Mouse (Mus musculus): ENCODE measurements around the gene Stat5a. TPM values are rescaled to one million over a fixed set of nuclear protein-coding genes. Genes with fewer than 3 reads are reported as not detected.

Stat5a gene
- polyA plus RNA-seq, 1 experiment from 2014 or later = 1.6 TPM

GRCm38 (mm10) chr11:100912401-100913155 is 53.4 kb downstream of the Stat5a start:
- Histone ChIP-seq H3K4me1 (replicated peaks) (no peaks in the 10 kb centered on the region), H3K4me3 (no peak overlapping the region), H3K9ac (no peak overlapping the region), H3K27ac (replicated peaks) (no peak overlapping the region), H3K36me3 (peaks cover 40% of the 10 kb centered on the region), H3K9me3 (peaks cover 4% of the 10 kb centered on the region; the same call in 1 of the 2 replicates), H3K27me3 (no peaks in the 10 kb centered on the region), H3K4me2 (no peak overlapping the region)
- WGBS = 92% methylated on average over 17 of the region's 17 CpGs
- ATAC-seq (ENCODE audit: low read depth) = no peak

- H3K9ac ChIP-seq = no peak overlapping the region
- peaks cover 4% of the 10 kb centered on the region; the same call in 1 of the 2 replicates for H3K9me3 ChIP-seq
- H3K27ac ChIP-seq (replicated peaks) = no peak overlapping the region
- no peaks in the 10 kb centered on the region for H3K27me3 ChIP-seq
- WGBS = 88% methylated on average over 5 of the region's 5 CpGs
- ATAC-seq (ENCODE audit: low read depth) = no peak
- no peaks in the 10 kb centered on the region for H3K4me1 ChIP-seq (replicated peaks)
- H3K36me3 ChIP-seq = peaks cover 37% of the 10 kb centered on the region
- H3K4me2 ChIP-seq = no peak overlapping the region
- H3K4me3 ChIP-seq = no peak overlapping the region
These were observed 55.3 kb downstream of the Stat5a start for GRCm38 (mm10) chr11:100914415-100914814.

GRCm38 (mm10) chr11:100915063-100915462 is 55.9 kb downstream of the Stat5a start:
- Histone ChIP-seq H3K4me1 (replicated peaks) (no peaks in the 10 kb centered on the region), H3K4me2 (no peak overlapping the region), H3K9me3 (peaks cover 4% of the 10 kb centered on the region; the same call in 1 of the 2 replicates), H3K27me3 (no peaks in the 10 kb centered on the region), H3K27ac (replicated peaks) (no peak overlapping the region), H3K36me3 (peaks cover 32% of the 10 kb centered on the region), H3K4me3 (no peak overlapping the region), H3K9ac (no peak overlapping the region)
- 96% methylated on average over 3 of the region's 3 CpGs for WGBS
- ATAC-seq (ENCODE audit: low read depth) = no peak

GRCm38 (mm10) chr11:100916432-100916971 is 57.4 kb downstream of the Stat5a start:
- Histone ChIP-seq H3K27me3 (no peaks in the 10 kb centered on the region), H3K4me3 (no peak overlapping the region), H3K27ac (replicated peaks) (no peak overlapping the region), H3K4me2 (no peak overlapping the region), H3K4me1 (replicated peaks) (no peaks in the 10 kb centered on the region), H3K36me3 (peaks cover 23% of the 10 kb centered on the region), H3K9me3 (peaks cover 4% of the 10 kb centered on the region; the same call in 1 of the 2 replicates), H3K9ac (no peak overlapping the region)
- WGBS = 92% methylated on average over 4 of the region's 4 CpGs
- no peak for ATAC-seq (ENCODE audit: low read depth)

- Histone ChIP-seq H3K36me3 (peaks cover 23% of the 10 kb centered on the region), H3K4me3 (no peak overlapping the region), H3K27ac (replicated peaks) (no peak overlapping the region), H3K4me2 (no peak overlapping the region), H3K9me3 (peaks cover 4% of the 10 kb centered on the region; the same call in 1 of the 2 replicates), H3K9ac (no peak overlapping the region), H3K4me1 (replicated peaks) (no peaks in the 10 kb centered on the region), H3K27me3 (no peaks in the 10 kb centered on the region)
- no peak for ATAC-seq (ENCODE audit: low read depth)
- 87% methylated on average over 5 of the region's 5 CpGs for WGBS
These were observed 58.9 kb downstream of the Stat5a start for GRCm38 (mm10) chr11:100918007-100918406.

- 94% methylated on average over 4 of the region's 4 CpGs for WGBS
- ATAC-seq (ENCODE audit: low read depth) = no peak
- H3K9me3 ChIP-seq = no peaks in the 10 kb centered on the region
These were observed 61.9 kb downstream of the Stat5a start for GRCm38 (mm10) chr11:100920887-100921624.

GRCm38 (mm10) chr11:100924386-100924919 is 65.3 kb downstream of the Stat5a start:
- H3K27me3 ChIP-seq = no peaks in the 10 kb centered on the region
- ATAC-seq (ENCODE audit: low read depth) = no peak
- H3K9me3 ChIP-seq = no peaks in the 10 kb centered on the region
- no peak overlapping the region for H3K4me3 ChIP-seq
- 95% methylated on average over 1 of the region's 1 CpGs for WGBS
- no peak overlapping the region for H3K27ac ChIP-seq (replicated peaks)
- H3K4me2 ChIP-seq = no peak overlapping the region
- no peaks in the 10 kb centered on the region for H3K4me1 ChIP-seq (replicated peaks)
- H3K9ac ChIP-seq = no peak overlapping the region
- no peaks in the 10 kb centered on the region for H3K36me3 ChIP-seq

More at GRCm38 (mm10) chr11:100920887-100921624, 61.9 kb downstream of the Stat5a start:
- Histone ChIP-seq H3K9ac (no peak overlapping the region), H3K36me3 (0 out of 2 replicates have a peak, but pooled peaks cover 11% of the 10 kb centered on the region), H3K27ac (replicated peaks) (no peak overlapping the region), H3K27me3 (no peaks in the 10 kb centered on the region), H3K4me3 (no peak overlapping the region), H3K4me2 (no peak overlapping the region), H3K4me1 (replicated peaks) (no peaks in the 10 kb centered on the region)

- H3K9me3 ChIP-seq = no peaks in the 10 kb centered on the region
- no peaks in the 10 kb centered on the region for H3K27me3 ChIP-seq
- peaks cover 19% of the 10 kb centered on the region for H3K4me1 ChIP-seq (replicated peaks)
- no peak overlapping the region for H3K9ac ChIP-seq
- H3K4me2 ChIP-seq = no peak overlapping the region
- no peak overlapping the region for H3K4me3 ChIP-seq
- no peaks in the 10 kb centered on the region for H3K36me3 ChIP-seq
- ATAC-seq (ENCODE audit: low read depth) = no peak
- H3K27ac ChIP-seq (replicated peaks) = no peak overlapping the region
- 93% methylated on average over 3 of the region's 3 CpGs for WGBS
These were observed 68.2 kb downstream of the Stat5a start for GRCm38 (mm10) chr11:100927386-100927785.

GRCm38 (mm10) chr11:100930611-100931010 is 71.5 kb downstream of the Stat5a start:
- no peak overlapping the region for H3K27ac ChIP-seq (replicated peaks)
- no peak overlapping the region for H3K4me2 ChIP-seq
- no peaks in the 10 kb centered on the region for H3K36me3 ChIP-seq
- ATAC-seq (ENCODE audit: low read depth) = no peak
- 79% methylated on average over 7 of the region's 7 CpGs for WGBS
- no peaks in the 10 kb centered on the region for H3K9me3 ChIP-seq
- no peak overlapping the region for H3K4me3 ChIP-seq
- no peak overlapping the region for H3K9ac ChIP-seq
- H3K4me1 ChIP-seq (replicated peaks) = peaks cover 25% of the 10 kb centered on the region
- H3K27me3 ChIP-seq = no peaks in the 10 kb centered on the region

GRCm38 (mm10) chr11:100931254-100931921 is 72.2 kb downstream of the Stat5a start:
- 47% methylated on average over 12 of the region's 12 CpGs for WGBS
- ATAC-seq (ENCODE audit: low read depth) = no peak
- no peaks in the 10 kb centered on the region for H3K36me3 ChIP-seq
- 0 out of 2 replicates have a peak overlapping the region, but pooled peaks have one; percentile 9 for H3K4me2 ChIP-seq
- no peaks in the 10 kb centered on the region for H3K9me3 ChIP-seq
- H3K27me3 ChIP-seq = no peaks in the 10 kb centered on the region
- peaks cover 32% of the 10 kb centered on the region for H3K4me1 ChIP-seq (replicated peaks)
- no peak overlapping the region for H3K4me3 ChIP-seq
- H3K9ac ChIP-seq = no peak overlapping the region; the same call in 1 of the 2 replicates
- H3K27ac ChIP-seq (replicated peaks) = no peak overlapping the region
